Mouse (Mus musculus): ENCODE data around the gene Trpv2.

The Trpv2 gene

DNA sequence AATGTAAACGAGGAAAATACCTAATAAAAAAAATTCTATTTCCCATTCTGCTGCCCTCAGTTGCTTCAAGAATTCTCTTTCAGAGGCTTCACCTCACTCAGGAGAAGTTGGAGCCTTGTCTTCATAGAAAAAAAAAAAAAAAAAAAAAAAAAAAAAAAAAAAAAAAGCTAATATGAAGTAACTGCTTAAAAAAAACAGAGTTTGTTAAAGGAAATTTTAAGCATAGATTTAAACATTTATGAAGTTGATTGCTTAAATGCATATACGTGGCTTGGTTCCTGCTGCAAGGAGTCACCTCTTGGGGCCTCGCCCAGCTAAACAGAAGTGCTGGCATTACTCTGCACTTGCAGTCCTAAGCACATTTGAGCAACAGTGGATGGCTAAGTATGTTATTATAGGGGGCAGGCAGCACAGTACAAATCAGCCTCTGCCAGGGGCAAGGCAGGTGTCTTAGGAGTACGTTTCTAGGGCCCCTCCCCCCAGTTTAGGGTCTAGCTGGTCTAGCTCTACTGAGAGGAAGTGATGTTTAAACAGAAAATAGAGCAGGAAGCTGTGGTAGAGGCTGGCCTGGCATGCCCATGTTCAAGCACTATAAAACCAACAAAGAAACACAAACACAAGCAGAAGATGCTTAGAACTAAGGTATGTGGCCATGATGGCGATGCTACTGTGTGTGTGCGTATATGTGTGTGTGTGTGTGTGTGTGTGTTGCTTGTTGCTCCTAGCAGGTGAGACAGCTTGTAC is at the start of gene Trpv2:
Trpv2 (plus strand) TSS at position 528 of the 744 bp plus-strand sequence.
- peak in 1 of 2 experiments; percentile 56 for DNase-seq (ENCODE audit: low spot score in 2 of 2)

- DNase-seq (ENCODE audit: low spot score in 2 of 2), result no peak
Observed at GRCm38 (mm10) chr11:62537089-62537488, 37.2 kb upstream of the Trpv2 start.

- no peak for DNase-seq (ENCODE audit: low spot score in 2 of 2)
Observed at GRCm38 (mm10) chr11:62537590-62537989, 36.7 kb upstream of the Trpv2 start.

- DNase-seq (ENCODE audit: low spot score in 2 of 2), result peak; percentile 72 to 82
Observed at GRCm38 (mm10) chr11:62538321-62539088, 35.8 kb upstream of the Trpv2 start.

GRCm38 (mm10) chr11:62539089-62539890 is 35.0 kb upstream of the Trpv2 start, which contains the start of gene Cenpv:
TSS of gene Cenpv (minus strand) at chr11:62539261.
- peak; percentile 81 to 83 for DNase-seq (ENCODE audit: low spot score in 2 of 2)

GRCm38 (mm10) chr11:62540167-62540566 is 34.1 kb upstream of the Trpv2 start:
- DNase-seq (ENCODE audit: low spot score in 2 of 2), result no peak

DNA sequence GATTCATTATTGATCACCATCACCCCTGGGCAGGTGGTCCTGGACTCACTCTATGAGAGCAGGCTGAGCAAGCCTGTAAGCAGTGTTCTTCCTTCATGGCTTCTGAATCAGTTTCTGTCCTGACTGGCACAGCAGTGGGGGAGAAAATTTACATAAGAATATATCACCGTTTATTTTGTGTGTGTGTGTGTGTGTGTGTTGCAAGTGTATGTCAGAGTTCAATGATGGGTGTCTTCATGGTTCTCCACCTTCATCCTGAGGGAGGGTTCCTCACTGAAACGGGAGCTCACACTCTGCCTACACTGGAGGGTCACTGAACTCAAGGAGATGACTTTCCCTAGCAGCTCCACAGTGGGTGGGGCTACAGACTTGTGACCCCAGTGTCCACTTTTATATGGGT is 33.3 kb upstream of the Trpv2 start:
- no peak for DNase-seq (ENCODE audit: low spot score in 2 of 2)

- no peak for DNase-seq (ENCODE audit: low spot score in 2 of 2)
Observed at GRCm38 (mm10) chr11:62541581-62541980, 32.7 kb upstream of the Trpv2 start.

GRCm38 (mm10) chr11:62543991-62544390 is 30.3 kb upstream of the Trpv2 start:
- DNase-seq (ENCODE audit: low spot score in 2 of 2), result no peak

DNA sequence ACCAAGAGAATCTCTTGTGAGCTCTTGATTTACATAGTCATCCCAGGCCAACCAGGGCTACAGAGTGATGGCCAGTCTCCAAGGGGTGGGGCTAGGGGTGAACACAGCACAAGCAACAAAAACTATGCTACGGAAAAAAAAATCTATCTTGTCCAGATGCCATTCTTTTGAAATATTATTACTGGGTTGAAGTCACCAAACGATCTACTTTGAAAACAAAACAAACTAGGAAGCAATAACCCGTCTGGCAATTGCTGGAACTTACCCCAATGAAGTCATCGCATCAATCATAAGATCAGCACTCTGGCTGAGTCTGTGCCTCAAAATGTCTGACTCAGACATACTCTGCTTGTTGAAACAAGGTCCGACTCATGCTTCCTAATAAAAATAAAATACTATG is 24.5 kb upstream of the Trpv2 start:
- DNase-seq (ENCODE audit: low spot score in 2 of 2), result peak; percentile 33 to 70

DNA sequence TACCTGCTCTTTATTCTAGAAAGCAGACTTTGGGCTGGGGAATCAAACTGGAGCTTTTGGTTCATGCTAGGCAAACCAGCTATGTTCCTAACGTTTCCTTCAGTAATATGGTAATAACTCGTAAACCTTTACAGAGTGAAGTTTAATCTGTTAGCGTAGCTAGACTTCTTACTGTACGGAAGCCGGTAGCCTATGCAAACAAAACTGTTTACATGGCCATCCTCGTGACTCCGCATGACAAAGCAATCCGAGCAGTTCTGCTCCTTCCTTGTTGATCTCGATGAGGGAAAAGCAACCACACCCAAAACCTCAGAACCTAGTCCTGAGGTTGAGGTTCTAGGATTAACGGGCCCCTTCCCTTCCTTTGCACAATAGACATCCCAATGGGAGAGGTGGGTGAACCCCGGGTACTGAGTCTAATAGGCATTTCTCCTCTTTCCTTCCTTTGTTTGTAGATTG is 24.0 kb upstream of the Trpv2 start:
- DNase-seq (ENCODE audit: low spot score in 2 of 2), result peak; percentile 61 to 80

DNA sequence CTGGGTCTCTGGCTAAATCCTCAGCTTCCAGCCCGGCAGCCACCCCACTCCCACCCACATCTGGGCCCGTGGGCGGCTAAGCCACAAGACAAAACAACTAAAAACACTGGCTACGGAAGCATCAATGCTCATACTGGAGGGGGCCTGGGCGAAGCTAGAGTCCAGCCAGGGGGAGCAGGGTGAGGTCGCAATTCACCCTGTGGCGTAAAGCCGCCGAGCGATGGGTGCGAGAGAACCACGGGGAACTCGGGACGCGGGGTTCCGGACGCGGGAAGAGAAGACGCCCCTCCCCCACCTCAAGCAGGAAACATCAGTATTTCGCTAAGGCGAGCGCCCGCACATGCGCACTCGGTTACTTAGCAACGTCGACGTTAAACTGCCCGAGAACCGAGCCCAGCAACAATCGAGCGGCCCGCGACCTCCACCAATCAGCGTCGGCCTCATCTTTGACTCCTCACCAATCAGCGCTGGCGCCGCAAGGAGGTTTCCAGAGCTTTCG is 23.5 kb upstream of the Trpv2 start, which contains the start of gene Ubb:
Ubb (plus strand) TSS at position 445 of the 499 bp plus-strand sequence.
- DNase-seq (ENCODE audit: low spot score in 2 of 2), result peak; percentile 93 to 99

DNA sequence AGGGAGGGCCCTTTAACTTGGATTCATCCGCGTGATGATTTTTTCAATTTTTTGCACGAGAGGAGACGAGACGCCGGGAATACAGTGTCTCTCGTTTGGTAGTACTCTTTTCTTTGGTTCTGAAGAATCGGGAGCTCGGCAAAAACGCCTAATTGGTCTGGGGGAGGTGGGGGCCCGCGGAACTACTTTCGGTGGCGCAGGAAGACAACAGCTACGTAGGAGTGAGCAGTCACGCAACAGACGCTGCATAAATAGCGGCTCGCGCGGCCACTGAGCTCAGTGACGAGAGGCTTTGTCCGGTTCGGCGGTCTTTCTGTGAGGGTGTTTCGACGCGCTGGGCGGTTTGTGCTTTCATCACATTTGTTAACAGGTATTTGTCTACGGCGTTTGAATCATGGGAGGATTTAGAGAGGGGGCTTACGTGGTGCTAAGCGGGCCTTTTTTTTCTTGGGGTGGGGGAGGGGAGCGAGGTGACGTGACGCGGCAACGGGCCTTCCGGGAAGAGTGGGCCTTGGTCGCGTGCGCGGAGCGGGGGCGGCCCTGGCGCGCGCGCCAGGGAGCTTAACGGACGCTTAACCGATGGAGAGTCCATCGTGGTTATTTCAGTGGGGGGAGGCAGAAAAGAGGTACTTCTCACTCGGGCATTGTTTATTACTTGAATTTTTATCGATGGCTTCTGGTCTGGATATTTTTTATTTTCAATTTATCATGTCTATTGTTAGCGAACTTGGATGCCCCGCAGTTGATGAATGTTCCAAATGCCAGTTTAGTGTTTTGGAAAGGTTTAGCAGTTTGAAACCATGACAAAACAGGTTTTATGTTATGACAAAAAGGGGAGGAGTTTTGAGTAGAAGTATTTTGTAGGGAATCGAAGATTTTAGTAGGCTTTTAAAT is 22.8 kb upstream of the Trpv2 start:
- peak; percentile 94 to 95 for DNase-seq (ENCODE audit: low spot score in 2 of 2)

- DNase-seq (ENCODE audit: low spot score in 2 of 2), result no peak
Observed at GRCm38 (mm10) chr11:62553186-62553585, 21.1 kb upstream of the Trpv2 start.

DNA sequence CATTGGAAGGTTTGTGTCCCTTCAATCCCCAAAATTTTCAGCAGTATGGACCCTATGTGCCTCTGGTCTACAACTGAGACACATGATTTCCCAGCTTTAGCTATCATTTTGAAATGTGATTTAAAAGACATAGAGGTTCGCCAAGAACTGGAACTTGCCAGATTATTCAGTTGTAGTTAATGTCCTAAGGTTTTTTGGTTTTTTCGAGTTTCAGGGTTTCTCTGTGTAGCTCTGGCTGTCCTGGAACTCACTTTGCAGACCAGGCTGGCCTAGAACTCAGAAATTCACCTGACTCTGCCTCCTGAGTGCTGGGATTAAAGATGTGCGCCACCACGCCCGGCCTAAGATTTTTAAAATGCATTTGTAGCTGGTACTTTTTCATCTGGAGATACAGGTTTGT is 20.7 kb upstream of the Trpv2 start:
- DNase-seq (ENCODE audit: low spot score in 2 of 2), result no peak

GRCm38 (mm10) chr11:62554163-62554855 is 20.0 kb upstream of the Trpv2 start:
- no peak for DNase-seq (ENCODE audit: low spot score in 2 of 2)

GRCm38 (mm10) chr11:62554934-62555517 is 19.3 kb upstream of the Trpv2 start:
- no peak for DNase-seq (ENCODE audit: low spot score in 2 of 2)

DNA sequence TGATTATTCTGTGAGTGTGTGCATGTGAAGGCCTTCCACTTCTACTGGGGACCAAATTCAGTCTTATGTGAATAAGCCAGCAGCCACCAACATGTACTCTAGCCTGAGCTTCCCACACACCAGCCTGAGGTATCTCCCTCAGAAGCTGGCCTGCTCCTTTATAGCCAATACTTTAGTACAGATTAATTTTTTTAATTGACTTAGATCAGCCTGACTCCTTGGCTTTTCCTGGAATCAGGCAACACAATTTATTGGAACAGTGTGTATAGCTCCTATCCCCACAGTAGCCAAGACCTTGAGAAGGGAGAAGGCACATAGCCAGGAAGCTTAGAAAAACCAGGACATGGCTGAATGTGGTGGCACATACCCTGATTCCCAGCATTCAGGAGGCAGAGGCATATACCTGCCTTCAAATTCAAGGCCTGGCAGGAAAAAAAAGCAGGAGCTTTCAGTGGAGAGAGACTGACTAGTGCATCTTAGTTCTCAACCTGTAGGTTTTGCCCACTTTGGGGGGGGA is 18.3 kb upstream of the Trpv2 start:
- no peak for DNase-seq (ENCODE audit: low spot score in 2 of 2)

DNA sequence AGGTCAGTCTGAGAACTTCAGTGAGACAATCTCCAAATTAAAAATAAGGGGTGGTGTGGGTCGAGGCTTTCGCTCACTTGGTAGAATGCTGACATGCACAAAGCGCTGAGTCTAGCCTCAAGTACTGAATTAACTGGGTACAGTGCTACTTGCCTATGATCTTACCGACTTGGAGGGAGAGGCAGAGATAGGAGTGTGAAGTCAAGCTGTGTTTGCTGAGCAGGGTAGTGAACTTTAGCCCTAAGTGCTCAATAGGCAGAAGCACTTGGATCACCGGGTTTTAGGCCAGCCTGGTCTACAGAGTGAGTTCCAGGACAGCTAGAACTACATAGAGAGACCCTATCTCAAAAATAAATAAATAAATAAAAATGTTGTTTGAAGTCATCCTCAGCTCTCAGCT is 17.1 kb upstream of the Trpv2 start:
- DNase-seq (ENCODE audit: low spot score in 2 of 2), result no peak

All from spleen, postnatal 10 days (tissue).